Mouse (Mus musculus) liver, adult 2 months (tissue): Measurements from ENCODE around the gene Hist1h1c. TPM values are rescaled to one million over a fixed set of nuclear protein-coding genes. Genes with fewer than 3 reads are reported as not detected.
"Not testable (repeated sequence)": the region's sequence is repeated elsewhere in the genome, so short reads cannot be mapped to it uniquely, and the experiment has no call there.

Experiments
- DNase-seq: peaks from one replicate; pipeline ENCODE4 v3.0.0-alpha.2; 2011; ENCODE audit warnings: low read depth, low spot score; ENCODE audit errors: extremely low read depth
- H3K27ac ChIP-seq: fragments of 200-500 bp; replicated peaks from 2 replicates; pipeline ENCODE4 v1.5.1; 2012; ENCODE audit warnings: low read depth, mild to moderate bottlenecking, control low read depth, inconsistent platforms, low read length; ENCODE audit not compliant: insufficient read depth
- H3K27me3 ChIP-seq: fragments of 200-500 bp; 2 replicates; pipeline ENCODE4 v1.6.1; 2012; ENCODE audit warnings: mild to moderate bottlenecking, moderate library complexity, low read length, inconsistent platforms; ENCODE audit not compliant: control insufficient read depth, insufficient read depth
- H3K36me3 ChIP-seq: fragments of 200-500 bp; 2 replicates; pipeline ENCODE4 v1.6.1; 2012; ENCODE audit warnings: low read length, inconsistent platforms; ENCODE audit not compliant: control insufficient read depth, insufficient read depth
- H3K4me1 ChIP-seq: fragments of 200-500 bp; 2 replicates; pipeline ENCODE4 v1.6.1; 2011; ENCODE audit warnings: low read length; ENCODE audit not compliant: control insufficient read depth, insufficient read depth
- H3K4me3 ChIP-seq: fragments of 200-500 bp; 2 replicates; pipeline ENCODE4 v1.5.1; 2011; ENCODE audit warnings: low read depth, mild to moderate bottlenecking, control low read depth, low read length, moderate library complexity; ENCODE audit not compliant: insufficient read depth
- H3K79me2 ChIP-seq: fragments of 200-500 bp; 2 replicates; pipeline ENCODE4 v1.6.1; 2012; ENCODE audit warnings: inconsistent platforms, mild to moderate bottlenecking, low read length, moderate library complexity; ENCODE audit not compliant: control insufficient read depth, insufficient read depth
- H3K9ac ChIP-seq: fragments of 200-500 bp; 2 replicates; pipeline ENCODE4 v1.6.1; 2012; ENCODE audit warnings: low read depth, mild to moderate bottlenecking, control low read depth, inconsistent platforms, low read length
- CTCF ChIP-seq: fragments of 200-500 bp; IDR thresholded peaks from 2 replicates; pipeline ENCODE4 v1.5.1; 2011; ENCODE audit warnings: low read depth, low read length, control low read depth
- POLR2A ChIP-seq: fragments of 200-500 bp; IDR thresholded peaks from 2 replicates; pipeline ENCODE4 v1.6.1; 2011; ENCODE audit warnings: low read length, control low read depth; ENCODE audit not compliant: insufficient read depth; ENCODE audit errors: extremely low read depth
- WGBS: fragments of 180-500 bp; shearing (Covaris S2); methylation state at CpG from one replicate; pipeline ENCODE4 v1.1.7; 2018; 5-methylcytosine and 5-hydroxymethylcytosine counted together
- polyA plus RNA-seq: library from polyadenylated mRNA; depleted of rRNA; stranded (reverse); fragments of >200 nt; gene quantifications from 2 replicates; pipeline ENCODE4 v1.2.3, GENCODE M21; 2012
- total RNA-seq: library from RNA; depleted of rRNA; stranded (reverse); fragments of >200 nt; gene quantifications from 2 replicates; pipeline ENCODE4 v1.2.3, GENCODE M21; 2014

The Hist1h1c gene
- total and polyA plus RNA-seq, 2 experiments: 20.9 to 68.1 TPM

GRCm38 (mm10) chr13:23708654-23709053 lies 30.0 kb upstream of the Hist1h1c start:
- Histone ChIP-seq H3K79me2 (no peaks in the 10 kb centered on the region), H3K4me1 (peaks cover 17% of the 10 kb centered on the region), H3K4me3 (no peak overlapping the region), H3K27ac (peak overlapping the region; percentile 10; the same call in 1 of the 2 replicates), H3K36me3 (peaks cover 14% of the 10 kb centered on the region; the same call in 1 of the 2 replicates), H3K27me3 (no peaks in the 10 kb centered on the region), H3K9ac (no peak overlapping the region)
- DNase-seq: peak; percentile 47
- TF ChIP-seq CTCF: no peak
- no peak for TF ChIP-seq POLR2A
- 32% methylated on average over 4 of the region's 4 CpGs for WGBS

GRCm38 (mm10) chr13:23709714-23710373 lies 28.8 kb upstream of the Hist1h1c start:
- no peak for TF ChIP-seq POLR2A
- no peak for TF ChIP-seq CTCF
- 7% methylated on average over 15 of the region's 15 CpGs for WGBS
- H3K4me3 ChIP-seq: peak overlapping the region; percentile 81
- peaks cover 25% of the 10 kb centered on the region for H3K4me1 ChIP-seq
- no peaks in the 10 kb centered on the region for H3K79me2 ChIP-seq
- H3K36me3 ChIP-seq: peaks cover 6% of the 10 kb centered on the region; the same call in 1 of the 2 replicates
- H3K9ac ChIP-seq: peak overlapping the region; percentile 92
- DNase-seq: peak; percentile 94
- H3K27me3 ChIP-seq: no peaks in the 10 kb centered on the region
- peak overlapping the region; percentile 93 for H3K27ac ChIP-seq

GRCm38 (mm10) chr13:23710374-23711089 lies 28.1 kb upstream of the Hist1h1c start, which contains the start of gene Hfe:
Gene Hfe, minus strand, starts transcription at chr13:23710854.
- peak; percentile 53; the same call in 1 of the 2 replicates for TF ChIP-seq POLR2A
- no peak for TF ChIP-seq CTCF
- peak within 1 kb of the TSS; percentile 92 for H3K9ac ChIP-seq
- H3K36me3 ChIP-seq: no peaks in the 10 kb centered on the region; the same call in 1 of the 2 replicates
- H3K4me3 ChIP-seq: peak within 1 kb of the TSS; percentile 81
- DNase-seq: peak; percentile 74
- under 1% methylated on average over 17 of the region's 17 CpGs for WGBS
- no peaks in the 10 kb centered on the region for H3K27me3 ChIP-seq
- H3K79me2 ChIP-seq: no peaks in the 10 kb centered on the region
- H3K4me1 ChIP-seq: peaks cover 25% of the 10 kb centered on the region
- H3K27ac ChIP-seq: peak within 1 kb of the TSS; percentile 93

GRCm38 (mm10) chr13:23716261-23717042 lies 22.2 kb upstream of the Hist1h1c start:
- WGBS: 77% methylated on average over 5 of the region's 5 CpGs
- Histone ChIP-seq H3K4me3 (no peak overlapping the region), H3K27ac (no peak overlapping the region), H3K36me3 (no peaks in the 10 kb centered on the region), H3K9ac (no peak overlapping the region), H3K4me1 (peaks cover 12% of the 10 kb centered on the region; the same call in 1 of the 2 replicates), H3K79me2 (no peaks in the 10 kb centered on the region), H3K27me3 (no peaks in the 10 kb centered on the region)
- TF ChIP-seq CTCF (no peak), POLR2A (no peak)
- DNase-seq: peak; percentile 58

- H3K36me3 ChIP-seq: no peaks in the 10 kb centered on the region
- 64% methylated on average over 11 of the region's 11 CpGs for WGBS
- DNase-seq: no peak
- no peak overlapping the region for H3K4me3 ChIP-seq
- H3K27ac ChIP-seq: peak overlapping the region; percentile 36
- no peaks in the 10 kb centered on the region for H3K79me2 ChIP-seq
- peaks cover 12% of the 10 kb centered on the region; the same call in 1 of the 2 replicates for H3K4me1 ChIP-seq
- TF ChIP-seq CTCF: no peak
- TF ChIP-seq POLR2A: no peak
- no peaks in the 10 kb centered on the region for H3K27me3 ChIP-seq
- no peak overlapping the region for H3K9ac ChIP-seq
Measured at GRCm38 (mm10) chr13:23717176-23717575, 21.4 kb upstream of the Hist1h1c start.

- not testable (repeated sequence) for H3K36me3 ChIP-seq, H3K27me3 ChIP-seq, H3K79me2 ChIP-seq, H3K9ac ChIP-seq, H3K4me3 ChIP-seq
- WGBS: 11% methylated on average over 2 of the region's 2 CpGs
- peak overlapping the region; percentile 36 for H3K27ac ChIP-seq
- peak; percentile 68 for DNase-seq
- peaks cover 12% of the 10 kb centered on the region; the same call in 1 of the 2 replicates for H3K4me1 ChIP-seq
Measured at GRCm38 (mm10) chr13:23717593-23718245, 20.9 kb upstream of the Hist1h1c start.
